Mouse (Mus musculus): ENCODE measurements at regions not wholly inside any gene's neighbourhood (a gene's known extent, or its start where the extent isn't known, plus 50 kb on each side); places are given as distances from the start of the nearest gene placed in this dataset.

DNA sequence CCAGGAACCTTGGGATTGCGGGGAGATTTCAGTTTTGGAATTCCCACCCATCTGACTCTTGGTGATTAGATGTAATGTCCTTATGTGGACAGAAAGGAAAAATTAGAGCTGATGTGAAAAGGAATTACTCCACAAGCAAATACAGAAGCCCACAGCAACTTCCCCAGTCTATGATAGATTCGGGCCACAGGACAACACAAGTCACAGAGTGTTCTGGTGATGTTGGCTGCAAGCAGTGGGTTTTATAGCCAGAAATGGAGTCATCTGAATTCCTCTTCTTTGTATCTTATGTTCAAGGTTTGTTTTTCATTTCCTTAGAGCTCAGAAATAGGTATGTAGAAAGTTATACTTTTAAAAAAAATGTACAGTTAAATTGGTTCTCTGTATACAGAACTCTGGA is 56.8 kb upstream of the Gm5148 start:
- no peak for DNase-seq (ENCODE audit: low read depth, low spot score)

DNA sequence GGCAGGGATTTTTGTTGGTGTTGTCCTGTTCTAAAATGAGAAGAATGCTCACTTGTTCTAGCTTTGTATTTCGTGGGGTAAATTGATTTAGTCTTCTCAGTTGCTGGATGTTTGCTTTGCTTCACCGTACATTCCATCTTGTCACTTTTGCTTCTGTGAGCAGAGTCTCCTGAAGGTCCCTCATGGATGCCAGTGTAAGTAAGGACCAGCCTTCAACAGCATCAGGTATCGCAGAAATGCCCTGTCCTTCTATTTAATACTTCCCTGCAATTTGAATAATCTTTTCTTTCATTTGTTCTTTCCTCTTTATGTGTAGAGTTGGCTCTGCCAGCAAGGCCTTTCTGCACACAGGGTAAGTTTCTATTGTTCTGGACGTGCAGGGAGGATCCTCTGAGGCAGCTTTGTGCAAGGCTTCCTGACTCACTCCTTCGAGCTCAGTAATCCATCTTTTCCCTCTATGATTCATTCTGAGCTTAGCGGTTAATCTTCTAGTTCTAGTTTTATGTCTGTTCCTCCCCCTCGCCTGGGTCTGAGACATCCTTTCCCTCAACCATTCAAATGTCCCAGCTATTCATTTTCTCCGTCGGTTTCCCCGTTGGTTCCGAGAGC is 55.7 kb upstream of the Gm5148 start:
- DNase-seq (ENCODE audit: low read depth, low spot score): no peak

DNA sequence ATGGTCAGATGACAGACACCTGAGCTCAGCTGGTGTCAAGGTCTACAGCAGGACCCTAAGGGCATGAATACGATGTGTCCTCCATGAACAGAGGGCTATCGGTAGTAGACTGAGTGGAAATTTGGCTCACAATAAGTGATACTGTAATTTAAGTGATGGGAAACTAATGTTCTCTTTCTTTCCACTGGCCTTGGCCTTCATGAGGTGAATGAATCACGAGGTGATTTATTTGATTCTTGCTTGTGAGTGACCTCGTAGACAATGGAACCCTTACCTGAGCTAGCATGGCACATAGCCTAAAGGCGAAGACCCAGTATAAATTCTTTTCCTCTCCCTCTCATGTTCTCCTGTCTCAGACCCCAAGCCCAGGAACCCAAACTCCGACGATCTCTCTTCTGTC is 54.1 kb upstream of the Gm5148 start:
- DNase-seq (ENCODE audit: low read depth, low spot score): no peak

DNA sequence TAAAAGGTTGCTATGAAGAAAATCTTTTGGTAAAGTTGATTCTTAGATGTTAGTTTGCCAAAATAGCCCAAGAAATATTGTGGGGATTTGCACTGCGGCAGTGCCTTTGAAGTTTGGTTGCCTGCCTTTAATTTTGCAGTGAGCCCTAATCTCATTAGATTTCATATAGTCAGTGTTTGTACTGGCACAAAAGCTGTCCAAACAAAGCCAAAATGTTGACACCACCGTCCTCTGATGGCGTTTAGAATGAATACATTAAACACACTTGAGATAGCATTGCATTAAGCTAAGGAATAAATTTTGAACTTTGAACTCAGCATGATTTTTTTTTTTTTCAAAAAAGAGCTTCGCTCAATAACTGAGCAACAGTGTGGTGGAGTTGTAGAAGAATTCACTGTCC is 51.9 kb upstream of the Gm5148 start:
- no peak for DNase-seq (ENCODE audit: low read depth, low spot score)
